Comparison of ENCODE assay signal across 23 mouse cellular contexts in genomic region chr16:50679698-50680097, GRCm38 (mm10).
DNase-seq lines count a peak whose midpoint lies in the region; ATAC-seq and TF ChIP-seq lines count a peak whose summit lies in the region.
"Had no signal": no experiment of that assay in that cellular context is flagged by ENCODE, and none has a peak within 500 bp of the region (broad histone marks: within the 10 kb centered on the region; RNA-seq: fewer than 3 reads in every experiment).

No protein-coding gene starts in this region.

- no peaks in the 10 kb centered on the region for H3K4me1 ChIP-seq in intestine, embryonic 15.5 days (replicated peaks)
- no peaks in the 10 kb centered on the region for H3K4me1 ChIP-seq in intestine, postnatal 0 days (replicated peaks; ENCODE audit: control insufficient read depth, insufficient read depth, low read length)
- H3K4me1 ChIP-seq in intestine, embryonic 16.5 days (ENCODE audit: control insufficient read depth, insufficient read depth, low read length), result no peaks in the 10 kb centered on the region
- H3K4me1 ChIP-seq: embryonic facial prominence, embryonic 10.5 days; embryonic facial prominence, embryonic 12.5 days; forebrain, embryonic 13.5 days; forebrain, embryonic 15.5 days had no signal

- DNase-seq in kidney, adult 9 months, result peak; percentile 24
- no peak for DNase-seq in kidney, postnatal 14 days
- DNase-seq: adrenal gland, adult 8-10 months; adrenal gland, postnatal 14 days; adrenal gland, postnatal 36 days; B cell, adult 2 months; cerebellum, adult 11-12 months; cerebellum, adult 2 months; cerebellum, adult 9-10 months; cerebellum, postnatal 10 days; cerebellum, postnatal 25 days had no signal

- H3K27me3 ChIP-seq in intestine, embryonic 15.5 days (replicated peaks), result no peaks in the 10 kb centered on the region
- no peaks in the 10 kb centered on the region for H3K27me3 ChIP-seq in intestine, postnatal 0 days (replicated peaks; ENCODE audit: control insufficient read depth, insufficient read depth, low read length)
- no peaks in the 10 kb centered on the region for H3K27me3 ChIP-seq in intestine, embryonic 16.5 days (replicated peaks; ENCODE audit: control insufficient read depth, insufficient read depth, low read length)
- H3K27me3 ChIP-seq: CH12.LX; embryonic facial prominence, embryonic 12.5 days; forebrain, embryonic 13.5 days; forebrain, embryonic 15.5 days had no signal

- H3K27ac ChIP-seq in intestine, embryonic 15.5 days, result no peak overlapping the region
- no peak overlapping the region for H3K27ac ChIP-seq in intestine, postnatal 0 days (ENCODE audit: low read depth, low read length)
- H3K27ac ChIP-seq in intestine, embryonic 16.5 days (ENCODE audit: low read length), result no peak overlapping the region
- H3K27ac ChIP-seq: embryonic facial prominence, embryonic 10.5 days; embryonic facial prominence, embryonic 12.5 days; forebrain, embryonic 13.5 days; forebrain, embryonic 15.5 days had no signal

- no peak overlapping the region for H3K4me2 ChIP-seq in intestine, embryonic 15.5 days (replicated peaks)
- H3K4me2 ChIP-seq in intestine, postnatal 0 days (replicated peaks; ENCODE audit: low read depth), result no peak overlapping the region
- H3K4me2 ChIP-seq in intestine, embryonic 16.5 days (ENCODE audit: low read depth, low read length), result no peak overlapping the region
- H3K4me2 ChIP-seq: embryonic facial prominence, embryonic 12.5 days; forebrain, embryonic 13.5 days; forebrain, embryonic 15.5 days had no signal

- no peaks in the 10 kb centered on the region for H3K36me3 ChIP-seq in intestine, embryonic 15.5 days
- no peaks in the 10 kb centered on the region for H3K36me3 ChIP-seq in intestine, postnatal 0 days (ENCODE audit: control insufficient read depth, insufficient read depth)
- H3K36me3 ChIP-seq in intestine, embryonic 16.5 days (ENCODE audit: control insufficient read depth, insufficient read depth, low read length), result no peaks in the 10 kb centered on the region
- H3K36me3 ChIP-seq: embryonic facial prominence, embryonic 10.5 days; embryonic facial prominence, embryonic 12.5 days; forebrain, embryonic 15.5 days; G1E had no signal

- no peak for TF ChIP-seq CTCF in intestine, postnatal 0 days (IDR thresholded peaks at IDR 0.05; ENCODE audit: low read depth)

- 60% methylated on average over 6 of the region's 6 CpGs for WGBS in intestine, embryonic 15.5 days
- 47% methylated on average over 6 of the region's 6 CpGs for WGBS in intestine, postnatal 0 days
- WGBS in intestine, embryonic 16.5 days, result 61% methylated on average over 6 of the region's 6 CpGs

- no peak overlapping the region for H3K4me3 ChIP-seq in intestine, embryonic 15.5 days (replicated peaks)
- no peak overlapping the region for H3K4me3 ChIP-seq in intestine, postnatal 0 days (ENCODE audit: low read depth, low read length)
- no peak overlapping the region for H3K4me3 ChIP-seq in intestine, embryonic 16.5 days (ENCODE audit: low read length)
- H3K4me3 ChIP-seq: embryonic facial prominence, embryonic 10.5 days; embryonic facial prominence, embryonic 12.5 days; forebrain, embryonic 13.5 days; forebrain, embryonic 15.5 days had no signal

- H3K9me3 ChIP-seq in intestine, embryonic 15.5 days, result no peaks in the 10 kb centered on the region
- H3K9me3 ChIP-seq in intestine, postnatal 0 days (ENCODE audit: control insufficient read depth), result no peaks in the 10 kb centered on the region
- H3K9me3 ChIP-seq in intestine, embryonic 16.5 days (ENCODE audit: control insufficient read depth, low read length), result no peaks in the 10 kb centered on the region
- H3K9me3 ChIP-seq: embryonic facial prominence, embryonic 10.5 days; embryonic facial prominence, embryonic 12.5 days; forebrain, embryonic 13.5 days; forebrain, embryonic 15.5 days; G1E had no signal

- peak; percentile 58; the same call in 1 of the 2 replicates for ATAC-seq in intestine, embryonic 15.5 days
- no peak for ATAC-seq in intestine, postnatal 0 days
- peak; percentile 67; the same call in 1 of the 2 replicates for ATAC-seq in intestine, embryonic 16.5 days
- ATAC-seq: activated CD4-positive, CD25-positive, alpha-beta regulatory T cell, adult 4 months; CD4-positive, CD25-positive, alpha-beta regulatory T cell, adult 4 months; forebrain, embryonic 13.5 days; forebrain, embryonic 15.5 days; Patski had no signal

- no peak overlapping the region for H3K9ac ChIP-seq in intestine, embryonic 15.5 days
- H3K9ac ChIP-seq in intestine, postnatal 0 days (ENCODE audit: low read depth, low read length), result no peak overlapping the region
- H3K9ac ChIP-seq in intestine, embryonic 16.5 days (ENCODE audit: low read depth, low read length), result no peak overlapping the region
- H3K9ac ChIP-seq: embryonic facial prominence, embryonic 12.5 days; forebrain, embryonic 13.5 days; forebrain, embryonic 15.5 days had no signal
